Mouse (Mus musculus) midbrain, embryonic 10.5 days (tissue): ENCODE measurements around the gene Tbx1. TPM values are rescaled to one million over a fixed set of nuclear protein-coding genes. Genes with fewer than 3 reads are reported as not detected.

ENCODE experiments used
- DNase-seq: peaks from one replicate; pipeline ENCODE4 v3.0.0-alpha.2; 2017; ENCODE audit warnings: low spot score
- H3K27ac ChIP-seq: fragments of 300-500 bp; sonication (generic); replicated peaks from 2 replicates; pipeline ENCODE4 v1.5.1; 2016; ENCODE audit warnings: mild to moderate bottlenecking
- H3K27me3 ChIP-seq: fragments of 300-500 bp; sonication (generic); 2 replicates; pipeline ENCODE4 v1.6.1; 2016; ENCODE audit warnings: low read depth, mild to moderate bottlenecking; ENCODE audit not compliant: poor library complexity, severe bottlenecking
- H3K36me3 ChIP-seq: fragments of 300-500 bp; sonication (generic); 2 replicates; pipeline ENCODE4 v1.6.1; 2016; ENCODE audit warnings: mild to moderate bottlenecking, moderate library complexity
- H3K4me1 ChIP-seq: fragments of 300-500 bp; sonication (generic); 2 replicates; pipeline ENCODE4 v1.6.1; 2016
- H3K4me3 ChIP-seq: fragments of 300-500 bp; sonication (generic); 2 replicates; pipeline ENCODE4 v1.5.1; 2016; ENCODE audit warnings: mild to moderate bottlenecking, moderate library complexity
- H3K9me3 ChIP-seq: fragments of 300-500 bp; sonication (generic); replicated peaks from 2 replicates; pipeline ENCODE4 v1.6.1; 2016; ENCODE audit warnings: mild to moderate bottlenecking
- WGBS: fragments of 180-500 bp; shearing (Covaris S2); methylation state at CpG from one replicate; pipeline ENCODE4 v1.1.7; 2016; 5-methylcytosine and 5-hydroxymethylcytosine counted together
- polyA plus RNA-seq: library from polyadenylated mRNA; unstranded; fragments of >200 nt; fragmentation: Nextera tagmentation; extraction: Ambion mirVana; gene quantifications from 2 replicates; pipeline ENCODE4 v1.2.1, GENCODE M21; 2016

The Tbx1 gene
- polyA plus RNA-seq, 1 experiment from 2014 or later: 1.7 TPM

GRCm38 (mm10) chr16:18620201-18620600, 29.7 kb upstream of the Tbx1 start:
- no peak for DNase-seq
- 16% methylated on average over 6 of the region's 6 CpGs for WGBS
- peaks cover 100% of the 10 kb centered on the region for H3K27me3 ChIP-seq
- H3K4me3 ChIP-seq: peak overlapping the region; percentile 57
- H3K36me3 ChIP-seq: peaks cover 31% of the 10 kb centered on the region
- no peaks in the 10 kb centered on the region for H3K9me3 ChIP-seq
- no peak overlapping the region for H3K27ac ChIP-seq
- peaks cover 41% of the 10 kb centered on the region for H3K4me1 ChIP-seq

- H3K36me3 ChIP-seq: peaks cover 20% of the 10 kb centered on the region
- 37% methylated on average over 4 of the region's 4 CpGs for WGBS
- DNase-seq: no peak
- no peak overlapping the region for H3K27ac ChIP-seq
- peaks cover 100% of the 10 kb centered on the region for H3K27me3 ChIP-seq
- no peak overlapping the region for H3K4me3 ChIP-seq
- H3K9me3 ChIP-seq: no peaks in the 10 kb centered on the region
- H3K4me1 ChIP-seq: peaks cover 41% of the 10 kb centered on the region
Observed at GRCm38 (mm10) chr16:18619110-18619509, 28.6 kb upstream of the Tbx1 start.

- 35% methylated on average over 2 of the region's 2 CpGs for WGBS
- Histone ChIP-seq H3K4me3 (no peak overlapping the region), H3K36me3 (peaks cover 13% of the 10 kb centered on the region), H3K27ac (no peak overlapping the region), H3K27me3 (peaks cover 100% of the 10 kb centered on the region), H3K9me3 (no peaks in the 10 kb centered on the region), H3K4me1 (peaks cover 41% of the 10 kb centered on the region)
- DNase-seq: no peak
Observed at GRCm38 (mm10) chr16:18618297-18618696, 27.8 kb upstream of the Tbx1 start.

GRCm38 (mm10) chr16:18617370-18618065, 27.0 kb upstream of the Tbx1 start:
- WGBS: 2% methylated on average over 27 of the region's 27 CpGs
- peak overlapping the region; percentile 41 for H3K4me3 ChIP-seq

GRCm38 (mm10) chr16:18613301-18613700, 22.8 kb upstream of the Tbx1 start:
- 92% methylated on average over 3 of the region's 3 CpGs for WGBS
- Histone ChIP-seq H3K9me3 (no peaks in the 10 kb centered on the region), H3K27ac (no peak overlapping the region), H3K4me3 (no peak overlapping the region), H3K36me3 (no peaks in the 10 kb centered on the region), H3K27me3 (peaks cover 99% of the 10 kb centered on the region), H3K4me1 (peaks cover 43% of the 10 kb centered on the region)
- no peak for DNase-seq

More at GRCm38 (mm10) chr16:18617370-18618065, 27.0 kb upstream of the Tbx1 start:
- H3K36me3 ChIP-seq: peaks cover 5% of the 10 kb centered on the region
- H3K27ac ChIP-seq: no peak overlapping the region
- DNase-seq: peak; percentile 88
- H3K27me3 ChIP-seq: peaks cover 100% of the 10 kb centered on the region
- no peaks in the 10 kb centered on the region for H3K9me3 ChIP-seq
- H3K4me1 ChIP-seq: peaks cover 41% of the 10 kb centered on the region

GRCm38 (mm10) chr16:18611752-18612151, 21.3 kb upstream of the Tbx1 start:
- WGBS: 84% methylated on average over 13 of the region's 13 CpGs
- H3K9me3 ChIP-seq: no peaks in the 10 kb centered on the region
- H3K27ac ChIP-seq: no peak overlapping the region; the same call in 1 of the 2 replicates

GRCm38 (mm10) chr16:18609099-18609498, 18.6 kb upstream of the Tbx1 start:
- no peak overlapping the region for H3K4me3 ChIP-seq
- no peak for DNase-seq
- H3K4me1 ChIP-seq: peaks cover 39% of the 10 kb centered on the region
- H3K27me3 ChIP-seq: peaks cover 88% of the 10 kb centered on the region
- 61% methylated on average over 2 of the region's 2 CpGs for WGBS
- no peaks in the 10 kb centered on the region for H3K9me3 ChIP-seq
- no peaks in the 10 kb centered on the region for H3K36me3 ChIP-seq
- H3K27ac ChIP-seq: no peak overlapping the region

More at GRCm38 (mm10) chr16:18611752-18612151, 21.3 kb upstream of the Tbx1 start:
- DNase-seq: no peak
- H3K27me3 ChIP-seq: peaks cover 96% of the 10 kb centered on the region
- no peak overlapping the region for H3K4me3 ChIP-seq
- H3K36me3 ChIP-seq: no peaks in the 10 kb centered on the region
- peaks cover 36% of the 10 kb centered on the region for H3K4me1 ChIP-seq

GRCm38 (mm10) chr16:18608226-18608625, 17.8 kb upstream of the Tbx1 start:
- Histone ChIP-seq H3K27me3 (peaks cover 80% of the 10 kb centered on the region), H3K4me1 (peaks cover 41% of the 10 kb centered on the region), H3K9me3 (no peaks in the 10 kb centered on the region), H3K36me3 (no peaks in the 10 kb centered on the region), H3K27ac (no peak overlapping the region), H3K4me3 (peak overlapping the region; percentile 37)
- peak; percentile 46 for DNase-seq
- WGBS: 5% methylated on average over 11 of the region's 11 CpGs

- 79% methylated on average over 5 of the region's 5 CpGs for WGBS
- H3K9me3 ChIP-seq: no peaks in the 10 kb centered on the region
- H3K36me3 ChIP-seq: no peaks in the 10 kb centered on the region
- no peak for DNase-seq
- no peak overlapping the region for H3K27ac ChIP-seq
- peaks cover 33% of the 10 kb centered on the region for H3K4me1 ChIP-seq
- H3K4me3 ChIP-seq: no peak overlapping the region
- peaks cover 55% of the 10 kb centered on the region for H3K27me3 ChIP-seq
Observed at GRCm38 (mm10) chr16:18605705-18606104, 15.2 kb upstream of the Tbx1 start.

- H3K27ac ChIP-seq: 0 out of 2 replicates have a peak overlapping the region, but pooled peaks have one; percentile 6
- no peaks in the 10 kb centered on the region for H3K36me3 ChIP-seq
- H3K27me3 ChIP-seq: peaks cover 40% of the 10 kb centered on the region
- 68% methylated on average over 8 of the region's 8 CpGs for WGBS
- DNase-seq: no peak
- no peak overlapping the region for H3K4me3 ChIP-seq
- peaks cover 29% of the 10 kb centered on the region for H3K4me1 ChIP-seq
- H3K9me3 ChIP-seq: no peaks in the 10 kb centered on the region
Observed at GRCm38 (mm10) chr16:18604267-18604701, 13.8 kb upstream of the Tbx1 start.

GRCm38 (mm10) chr16:18601447-18601846, 11.0 kb upstream of the Tbx1 start:
- H3K27me3 ChIP-seq: peaks cover 33% of the 10 kb centered on the region
- no peaks in the 10 kb centered on the region for H3K9me3 ChIP-seq
- WGBS: 61% methylated on average over 7 of the region's 7 CpGs
- no peaks in the 10 kb centered on the region for H3K36me3 ChIP-seq
- no peak overlapping the region for H3K27ac ChIP-seq
- DNase-seq: no peak
- H3K4me3 ChIP-seq: no peak overlapping the region
- H3K4me1 ChIP-seq: peaks cover 15% of the 10 kb centered on the region

- H3K27me3 ChIP-seq: peaks cover 50% of the 10 kb centered on the region
- H3K9me3 ChIP-seq: no peaks in the 10 kb centered on the region
- WGBS: 85% methylated on average over 3 of the region's 3 CpGs
- peaks cover 14% of the 10 kb centered on the region; the same call in 1 of the 2 replicates for H3K4me1 ChIP-seq
- H3K36me3 ChIP-seq: no peaks in the 10 kb centered on the region
- no peak overlapping the region for H3K4me3 ChIP-seq
- DNase-seq: no peak
- H3K27ac ChIP-seq: no peak overlapping the region
Observed at GRCm38 (mm10) chr16:18598006-18598405, 7.5 kb upstream of the Tbx1 start.

- H3K36me3 ChIP-seq: no peaks in the 10 kb centered on the region
- no peaks in the 10 kb centered on the region for H3K9me3 ChIP-seq
- H3K27ac ChIP-seq: no peak overlapping the region
- peaks cover 13% of the 10 kb centered on the region for H3K4me1 ChIP-seq
- DNase-seq: no peak
- no peak overlapping the region for H3K4me3 ChIP-seq
- WGBS: 47% methylated on average over 5 of the region's 5 CpGs
- peaks cover 67% of the 10 kb centered on the region for H3K27me3 ChIP-seq
Observed at GRCm38 (mm10) chr16:18596255-18596654, 5.8 kb upstream of the Tbx1 start.
